Mouse (Mus musculus): Measurements from ENCODE around the gene Cuedc2.

GRCm38 (mm10) chr19:46363294-46364009 is 24.9 kb upstream of the Cuedc2 start:
- TF ChIP-seq POLR2A (IDR thresholded peaks at IDR 0.05; ENCODE audit: insufficient read depth, low read depth, low read length): no peak
- TF ChIP-seq CTCF (IDR thresholded peaks at IDR 0.05; ENCODE audit: insufficient read depth, low read depth, low read length): no peak

Measured in olfactory bulb, adult 2 months (tissue).